Mouse (Mus musculus) forebrain, postnatal 0 days (tissue): ENCODE data around the gene Dlk1. TPM values are rescaled to one million over a fixed set of nuclear protein-coding genes. Genes with fewer than 3 reads are reported as not detected.
A peak's percentile ranks its signal among the peaks of the same experiment; 100 is the strongest.

Source experiments
- ATAC-seq: fragments of 200-750 bp; cut with Nextera tagmentation; 2 replicates; pipeline ENCODE4 v1.8.0; 2017; ENCODE audit warnings: mild to moderate bottlenecking, moderate library complexity
- DNase-seq: peaks from one replicate; pipeline ENCODE4 v3.0.0-alpha.2; 2015
- H3K27ac ChIP-seq: fragments of 300-500 bp; sonication (generic); 2 replicates; pipeline ENCODE4 v1.5.1; 2014; ENCODE audit warnings: low read depth, mild to moderate bottlenecking, antibody characterized with exemption, low read length, moderate library complexity, mixed read lengths
- H3K27me3 ChIP-seq: fragments of 300-500 bp; sonication (generic); 2 replicates; pipeline ENCODE4 v1.6.1; 2014; ENCODE audit warnings: mild to moderate bottlenecking, low read length, mixed read lengths; ENCODE audit not compliant: insufficient read depth
- H3K36me3 ChIP-seq: fragments of 300-500 bp; sonication (generic); 2 replicates; pipeline ENCODE4 v1.6.1; 2014; ENCODE audit warnings: mild to moderate bottlenecking, moderate library complexity; ENCODE audit not compliant: insufficient read depth
- H3K4me1 ChIP-seq: fragments of 300-500 bp; sonication (generic); 2 replicates; pipeline ENCODE4 v1.6.1; 2014; ENCODE audit warnings: antibody characterized with exemption; ENCODE audit not compliant: insufficient read depth
- H3K4me2 ChIP-seq: fragments of 300-500 bp; sonication (generic); 2 replicates; pipeline ENCODE4 v1.6.1; 2014; ENCODE audit warnings: low read depth, mild to moderate bottlenecking, moderate library complexity
- H3K4me3 ChIP-seq: fragments of 300-500 bp; sonication (generic); 2 replicates; pipeline ENCODE4 v1.5.1; 2014; ENCODE audit warnings: low read depth, low read length, mixed read lengths
- H3K9ac ChIP-seq: fragments of 300-500 bp; sonication (generic); 2 replicates; pipeline ENCODE4 v1.6.1; 2014; ENCODE audit warnings: mild to moderate bottlenecking
- H3K9me3 ChIP-seq: fragments of 300-500 bp; sonication (generic); 2 replicates; pipeline ENCODE4 v1.6.1; 2016; ENCODE audit warnings: low read length
- CTCF ChIP-seq: sonication (generic); IDR thresholded peaks from 2 replicates; pipeline ENCODE4 v1.5.1; 2016; ENCODE audit warnings: antibody characterized with exemption, control low read depth, low read depth
- WGBS: fragments of 180-500 bp; shearing (Covaris S2); extraction: QIAGEN DNeasy Blood & Tissue Kit; methylation state at CpG from one replicate; pipeline ENCODE4 v1.1.7; 2014; 5-methylcytosine and 5-hydroxymethylcytosine counted together
- polyA plus RNA-seq: library from polyadenylated mRNA; unstranded; fragments of >200 nt; fragmentation: Nextera tagmentation; extraction: Ambion mirVana; gene quantifications from 2 replicates; pipeline ENCODE4 v1.2.1, GENCODE M21; 2015
- total RNA-seq: library from RNA; depleted of rRNA; stranded (reverse); fragments of >200 nt; gene quantifications from 2 replicates; pipeline ENCODE4 v1.2.3, GENCODE M21; 2014

Dlk1 gene
- total and polyA plus RNA-seq, 2 experiments from 2014 or later = 18.8 to 35.8 TPM

DNA sequence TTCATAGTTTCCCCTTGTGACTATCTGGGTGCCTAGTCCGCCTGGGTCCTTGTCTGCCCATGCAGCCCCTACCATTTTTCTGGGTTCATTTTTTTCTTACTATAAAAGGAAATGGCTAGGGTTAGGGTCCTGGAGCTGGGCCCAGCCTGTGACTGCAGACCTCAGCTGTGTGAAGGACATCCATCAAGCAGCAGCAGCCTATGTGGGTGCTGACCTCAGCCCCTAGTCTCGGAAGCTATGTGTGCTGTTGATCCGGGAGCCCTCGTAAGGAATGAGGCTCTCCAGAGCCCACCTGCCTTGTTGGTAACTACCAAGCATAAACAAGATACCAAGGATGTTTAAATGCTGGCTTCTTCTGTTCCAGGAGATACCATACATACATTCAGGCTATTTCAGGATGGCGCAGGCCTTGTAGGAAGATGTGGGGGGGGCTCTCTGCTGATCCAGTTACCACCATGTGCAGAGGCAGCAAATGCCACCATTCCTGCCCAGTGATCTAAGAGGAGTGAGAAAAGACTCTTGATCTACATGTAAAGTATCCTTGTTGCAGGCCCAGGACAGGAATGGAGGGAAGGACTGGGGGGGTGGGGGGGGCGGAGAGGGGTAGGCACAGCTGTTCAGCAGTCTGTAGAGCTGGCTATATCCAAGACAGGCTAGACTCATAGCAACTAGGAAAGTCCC, 49.9 kb downstream of the Dlk1 start:
- 94% methylated on average over 6 of the region's 6 CpGs for WGBS
- Histone ChIP-seq H3K4me3 (no peak overlapping the region), H3K27ac (no peak overlapping the region), H3K9me3 (no peaks in the 10 kb centered on the region), H3K27me3 (no peaks in the 10 kb centered on the region; the same call in 1 of the 2 replicates), H3K36me3 (no peaks in the 10 kb centered on the region), H3K4me1 (no peaks in the 10 kb centered on the region), H3K9ac (no peak overlapping the region), H3K4me2 (no peak overlapping the region)
- DNase-seq (no peak), ATAC-seq (no peak)
- TF ChIP-seq CTCF = no peak

DNA sequence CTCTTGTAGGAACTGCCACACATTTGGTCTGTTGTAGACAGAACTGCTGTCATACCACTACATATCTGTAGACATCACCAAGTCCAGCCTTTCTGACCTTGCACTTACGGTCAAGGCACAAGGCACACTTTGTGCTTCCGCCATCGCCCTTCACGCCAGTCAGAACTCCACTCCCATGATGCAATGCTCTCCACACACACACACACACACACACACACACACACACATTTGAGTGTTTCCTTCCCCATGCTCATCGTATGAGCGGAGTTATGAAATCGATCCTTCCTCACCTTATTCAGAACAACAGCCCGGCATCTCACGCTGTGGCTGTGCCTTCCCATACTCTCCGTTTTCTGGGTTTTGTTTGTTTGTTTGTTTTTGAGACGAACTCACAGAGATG, 55.1 kb downstream of the Dlk1 start:
- DNase-seq (no peak), ATAC-seq (no peak)
- no peak overlapping the region for H3K9ac ChIP-seq
- no peaks in the 10 kb centered on the region for H3K36me3 ChIP-seq
- WGBS = 82% methylated on average over 11 of the region's 11 CpGs
- no peak overlapping the region for H3K4me3 ChIP-seq
- H3K4me1 ChIP-seq = no peaks in the 10 kb centered on the region
- no peaks in the 10 kb centered on the region; the same call in 1 of the 2 replicates for H3K27me3 ChIP-seq
- no peak overlapping the region for H3K4me2 ChIP-seq
- no peak for TF ChIP-seq CTCF
- H3K9me3 ChIP-seq = no peaks in the 10 kb centered on the region
- H3K27ac ChIP-seq = no peak overlapping the region

DNA sequence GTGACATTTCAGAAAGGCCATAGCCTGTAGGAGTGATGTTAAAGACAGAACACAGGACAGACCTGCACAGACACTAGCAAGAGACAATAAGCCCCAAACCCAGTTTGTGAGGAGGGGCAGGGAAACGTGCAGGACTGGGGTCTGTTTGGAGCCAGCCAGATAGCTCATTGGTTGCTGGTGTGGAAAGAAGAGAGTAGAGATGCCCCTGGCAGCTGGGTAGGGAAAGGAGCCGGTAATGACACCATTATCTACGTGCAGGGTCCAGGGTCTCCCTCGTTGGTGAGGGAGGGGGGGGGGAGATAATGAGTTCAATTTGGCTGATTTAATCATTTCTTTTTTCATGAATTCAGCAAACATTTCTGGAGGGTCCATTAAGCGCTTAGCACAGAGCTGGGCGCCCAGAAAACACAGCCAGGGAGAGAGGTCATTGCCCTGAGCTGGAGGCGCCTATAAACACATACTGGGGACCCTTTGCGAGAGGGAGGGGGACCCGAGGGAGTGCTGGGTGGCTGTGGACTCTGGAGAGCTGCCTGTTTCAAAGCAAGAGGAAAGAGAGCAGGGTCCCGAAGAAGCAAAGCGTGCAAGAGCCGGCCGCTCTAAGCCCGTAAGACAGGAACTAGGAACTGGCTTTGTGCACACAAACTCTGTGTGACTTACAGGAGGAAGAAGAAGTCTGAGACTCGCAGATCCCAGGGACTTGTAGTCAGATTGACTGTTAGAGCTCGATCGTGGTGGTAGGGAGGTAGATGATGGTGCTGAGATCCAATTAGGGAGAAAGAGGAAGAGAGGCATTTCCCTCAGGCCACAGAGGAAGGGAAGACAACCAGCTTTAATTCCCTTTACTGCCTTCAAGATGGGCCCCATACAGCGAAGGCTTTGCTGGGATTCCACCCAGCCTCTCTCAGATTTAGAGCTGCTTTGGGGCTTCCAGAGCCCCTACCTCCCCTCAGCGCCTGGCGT, 56.2 kb downstream of the Dlk1 start:
- 20% methylated on average over 20 of the region's 20 CpGs for WGBS
- Histone ChIP-seq H3K4me1 (no peaks in the 10 kb centered on the region), H3K36me3 (no peaks in the 10 kb centered on the region), H3K9ac (no peak overlapping the region), H3K9me3 (no peaks in the 10 kb centered on the region), H3K27ac (no peak overlapping the region), H3K27me3 (no peaks in the 10 kb centered on the region; the same call in 1 of the 2 replicates), H3K4me2 (no peak overlapping the region), H3K4me3 (no peak overlapping the region)
- ATAC-seq = no peak
- no peak for TF ChIP-seq CTCF
- no peak for DNase-seq

DNA sequence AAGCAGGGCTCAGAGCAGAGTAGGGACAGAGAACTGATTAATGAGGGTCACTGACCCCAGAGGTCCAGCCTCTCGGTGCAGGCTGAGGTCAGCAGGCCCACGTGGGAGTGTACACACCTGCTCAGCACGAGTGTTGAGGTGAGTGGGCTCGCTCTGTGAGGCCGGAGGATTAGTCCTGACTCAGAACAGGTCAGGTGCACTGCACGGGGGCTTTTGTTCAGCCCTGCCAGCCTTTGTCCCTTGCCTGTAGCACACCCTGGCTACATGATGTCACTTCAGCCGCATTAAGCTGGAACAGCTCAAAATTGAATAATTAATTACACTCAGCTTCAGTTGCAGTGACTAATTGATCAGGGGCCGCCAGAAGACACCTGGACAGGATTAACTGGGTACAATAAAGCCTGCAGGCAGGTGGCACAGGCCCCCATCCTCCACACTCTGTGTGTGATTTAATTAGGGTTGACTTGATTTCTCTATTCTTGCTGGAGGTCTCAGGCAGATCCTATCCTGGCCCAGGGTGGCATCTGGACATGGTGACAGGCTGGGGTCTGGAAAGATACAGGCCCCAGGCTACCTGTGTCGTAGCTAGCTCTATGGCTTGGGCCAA, 57.0 kb downstream of the Dlk1 start:
- H3K36me3 ChIP-seq = no peaks in the 10 kb centered on the region
- no peak overlapping the region for H3K9ac ChIP-seq
- no peak for ATAC-seq
- H3K4me2 ChIP-seq = no peak overlapping the region
- no peak for DNase-seq
- H3K4me1 ChIP-seq = no peaks in the 10 kb centered on the region
- H3K9me3 ChIP-seq = no peaks in the 10 kb centered on the region
- H3K27me3 ChIP-seq = no peaks in the 10 kb centered on the region; the same call in 1 of the 2 replicates
- no peak for TF ChIP-seq CTCF
- WGBS = 27% methylated on average over 9 of the region's 9 CpGs
- no peak overlapping the region for H3K27ac ChIP-seq
- no peak overlapping the region for H3K4me3 ChIP-seq

DNA sequence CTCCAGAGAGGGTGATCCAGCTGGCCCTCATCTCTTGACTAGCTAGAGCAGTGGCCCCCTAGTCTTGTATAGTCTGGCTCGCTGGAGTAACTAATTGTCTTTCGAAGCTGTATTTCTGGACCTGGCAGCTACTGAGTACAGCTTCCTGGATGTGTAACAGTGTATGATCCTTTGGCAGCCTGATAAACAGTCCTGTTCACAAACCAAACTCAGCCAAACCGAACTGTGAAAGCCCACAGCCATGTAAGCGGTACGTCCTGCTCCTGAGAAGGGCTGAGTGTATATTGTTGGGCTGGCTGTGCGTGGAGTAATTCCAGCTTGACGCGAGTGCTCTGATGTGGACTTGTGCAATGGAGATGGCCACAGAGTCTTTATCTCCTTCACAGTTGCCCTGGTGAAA, 57.6 kb downstream of the Dlk1 start:
- no peak for TF ChIP-seq CTCF
- Histone ChIP-seq H3K4me1 (no peaks in the 10 kb centered on the region), H3K4me2 (no peak overlapping the region), H3K36me3 (no peaks in the 10 kb centered on the region), H3K27ac (no peak overlapping the region), H3K4me3 (no peak overlapping the region), H3K27me3 (no peaks in the 10 kb centered on the region; the same call in 1 of the 2 replicates), H3K9ac (no peak overlapping the region), H3K9me3 (no peaks in the 10 kb centered on the region)
- ATAC-seq = 0 out of 2 replicates have a peak, but pooled peaks have one; percentile 15
- 53% methylated on average over 8 of the region's 8 CpGs for WGBS
- peak; percentile 18 for DNase-seq

DNA sequence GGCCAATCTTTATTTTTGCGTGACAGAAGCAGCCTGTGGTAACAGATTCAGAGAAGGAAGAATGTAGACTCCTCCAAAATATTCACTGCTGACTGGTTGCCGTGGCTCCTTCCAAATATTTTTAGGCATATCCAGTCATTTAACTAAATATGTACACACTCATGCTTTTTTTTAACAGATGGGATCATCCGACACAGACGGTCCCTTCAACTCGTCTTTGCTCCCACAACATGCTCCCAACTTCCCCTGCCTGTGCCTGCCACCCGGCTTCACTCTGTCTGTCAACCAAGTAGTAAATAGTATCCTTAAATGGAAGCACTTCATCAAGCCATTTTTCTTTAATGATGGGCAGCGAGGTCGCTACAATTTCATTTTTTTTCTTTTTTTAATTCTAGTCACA, 58.8 kb downstream of the Dlk1 start:
- H3K9me3 ChIP-seq = no peaks in the 10 kb centered on the region
- H3K4me2 ChIP-seq = no peak overlapping the region
- 61% methylated on average over 8 of the region's 8 CpGs for WGBS
- H3K9ac ChIP-seq = no peak overlapping the region
- H3K27me3 ChIP-seq = no peaks in the 10 kb centered on the region; the same call in 1 of the 2 replicates
- H3K36me3 ChIP-seq = no peaks in the 10 kb centered on the region
- H3K27ac ChIP-seq = no peak overlapping the region
- no peak for TF ChIP-seq CTCF
- H3K4me3 ChIP-seq = no peak overlapping the region
- peak; percentile 66 for DNase-seq
- no peaks in the 10 kb centered on the region for H3K4me1 ChIP-seq
- peak; percentile 73 for ATAC-seq
